Mouse (Mus musculus) bone marrow, adult 2 months (tissue): ENCODE results near the gene Zfp800. TPM values are rescaled to one million over a fixed set of nuclear protein-coding genes. Genes with fewer than 3 reads are reported as not detected.

Experiments
- H3K27ac ChIP-seq: fragments of 200-500 bp; 2 replicates; pipeline ENCODE4 v1.5.1; 2012; ENCODE audit warnings: low read depth, mild to moderate bottlenecking, control low read depth, inconsistent platforms, low read length; ENCODE audit not compliant: control insufficient read depth, poor library complexity, insufficient read depth
- H3K4me1 ChIP-seq: fragments of 200-500 bp; 2 replicates; pipeline ENCODE4 v1.6.1; 2011; ENCODE audit warnings: low read length; ENCODE audit not compliant: control insufficient read depth, insufficient read depth
- H3K4me3 ChIP-seq: fragments of 200-500 bp; replicated peaks from 2 replicates; pipeline ENCODE3; 2011; ENCODE audit warnings: mild to moderate bottlenecking, low read depth, low read length, control low read depth; ENCODE audit not compliant: control insufficient read depth
- CTCF ChIP-seq: fragments of 200-500 bp; IDR thresholded peaks from 2 replicates; pipeline ENCODE4 v1.5.1; 2011; ENCODE audit warnings: low read length, control low read depth; ENCODE audit not compliant: control insufficient read depth, insufficient read depth
- POLR2A ChIP-seq: fragments of 200-500 bp; IDR thresholded peaks from 2 replicates; pipeline ENCODE4 v1.6.1; 2011; ENCODE audit warnings: low read depth, mild to moderate bottlenecking, control low read depth, low read length, borderline replicate concordance; ENCODE audit not compliant: control insufficient read depth
- WGBS: fragments of 180-500 bp; shearing (Covaris S2); methylation state at CpG from one replicate; pipeline ENCODE4 v1.1.7; 2018; 5-methylcytosine and 5-hydroxymethylcytosine counted together
- polyA plus RNA-seq: library from polyadenylated mRNA; stranded (reverse); fragments of >200 nt; gene quantifications from 2 replicates; pipeline ENCODE4 v1.2.4, GENCODE M21; 2011; ENCODE audit warnings: low replicate concordance; ENCODE audit not compliant: missing spikeins, insufficient read depth, insufficient read length

The Zfp800 gene
- polyA plus RNA-seq, 1 experiment: 10.0 TPM

GRCm38 (mm10) chr6:28248211-28248610, 149.6 kb downstream of the Zfp800 start:
- Histone ChIP-seq H3K4me3 (no peak overlapping the region), H3K4me1 (no peaks in the 10 kb centered on the region), H3K27ac (no peak overlapping the region)
- TF ChIP-seq CTCF (no peak), POLR2A (no peak)
- WGBS: 86% methylated on average over 2 of the region's 2 CpGs

- TF ChIP-seq CTCF (no peak), POLR2A (no peak)
- Histone ChIP-seq H3K27ac (no peak overlapping the region), H3K4me3 (no peak overlapping the region), H3K4me1 (no peaks in the 10 kb centered on the region; the same call in 1 of the 2 replicates)
- 67% methylated on average over 7 of the region's 7 CpGs for WGBS
Measured at GRCm38 (mm10) chr6:28232618-28233361, 165.0 kb downstream of the Zfp800 start.

- no peak for TF ChIP-seq POLR2A
- TF ChIP-seq CTCF: no peak
- WGBS: 82% methylated on average over 3 of the region's 3 CpGs
- H3K4me1 ChIP-seq: no peaks in the 10 kb centered on the region; the same call in 1 of the 2 replicates
- H3K27ac ChIP-seq: no peak overlapping the region
- H3K4me3 ChIP-seq: no peak overlapping the region
Measured at GRCm38 (mm10) chr6:28228085-28228484, 169.7 kb downstream of the Zfp800 start.

- no peak overlapping the region for H3K27ac ChIP-seq
- WGBS: 83% methylated on average over 4 of the region's 4 CpGs
- no peaks in the 10 kb centered on the region for H3K4me1 ChIP-seq
Measured at GRCm38 (mm10) chr6:28221017-28221416, 176.8 kb downstream of the Zfp800 start.

GRCm38 (mm10) chr6:28218386-28218785, 179.4 kb downstream of the Zfp800 start:
- no peak overlapping the region for H3K4me3 ChIP-seq
- 88% methylated on average over 8 of the region's 8 CpGs for WGBS
- TF ChIP-seq CTCF (no peak), POLR2A (no peak)
- H3K27ac ChIP-seq: no peak overlapping the region
- H3K4me1 ChIP-seq: no peaks in the 10 kb centered on the region

More at GRCm38 (mm10) chr6:28221017-28221416, 176.8 kb downstream of the Zfp800 start:
- TF ChIP-seq CTCF: no peak
- H3K4me3 ChIP-seq: no peak overlapping the region

GRCm38 (mm10) chr6:28215268-28215954, 182.4 kb downstream of the Zfp800 start:
- H3K27ac ChIP-seq: peak overlapping the region; percentile 85
- peak overlapping the region; percentile 77 for H3K4me3 ChIP-seq

GRCm38 (mm10) chr6:28214658-28215267, 183.0 kb downstream of the Zfp800 start:
- WGBS: 68% methylated on average over 13 of the region's 13 CpGs
- peak overlapping the region; percentile 85; the same call in 1 of the 2 replicates for H3K27ac ChIP-seq
- TF ChIP-seq POLR2A (no peak), CTCF (no peak)

More at GRCm38 (mm10) chr6:28215268-28215954, 182.4 kb downstream of the Zfp800 start:
- TF ChIP-seq POLR2A: peak; percentile 62; the same call in 1 of the 2 replicates
- TF ChIP-seq CTCF: peak; percentile 36; the same call in 1 of the 2 replicates
- no peaks in the 10 kb centered on the region for H3K4me1 ChIP-seq
- WGBS: 2% methylated on average over 84 of the region's 87 CpGs

GRCm38 (mm10) chr6:28203454-28203853, 194.4 kb downstream of the Zfp800 start:
- no peak for TF ChIP-seq POLR2A
- TF ChIP-seq CTCF: no peak
- Histone ChIP-seq H3K27ac (no peak overlapping the region), H3K4me3 (no peak overlapping the region), H3K4me1 (no peaks in the 10 kb centered on the region)
- 58% methylated on average over 4 of the region's 4 CpGs for WGBS

More at GRCm38 (mm10) chr6:28214658-28215267, 183.0 kb downstream of the Zfp800 start:
- H3K4me1 ChIP-seq: no peaks in the 10 kb centered on the region
- peak overlapping the region; percentile 77 for H3K4me3 ChIP-seq
